Mouse (Mus musculus) forebrain, embryonic 16.5 days (tissue): ENCODE measurements around the gene Tceal1. TPM values are rescaled to one million over a fixed set of nuclear protein-coding genes. Genes with fewer than 3 reads are reported as not detected.
"Not testable (repeated sequence)": the region's sequence is repeated elsewhere in the genome, so short reads cannot be mapped to it uniquely, and the experiment has no call there.

Experiments used
- ATAC-seq: fragments of 200-750 bp; cut with Nextera tagmentation; 2 replicates; pipeline ENCODE4 v1.8.0; 2017; ENCODE audit warnings: mild to moderate bottlenecking, moderate library complexity
- H3K27ac ChIP-seq: fragments of 300-500 bp; sonication (generic); 2 replicates; pipeline ENCODE4 v1.5.1; 2014; ENCODE audit warnings: low read length, control low read depth
- H3K27me3 ChIP-seq: fragments of 300-500 bp; sonication (generic); replicated peaks from 2 replicates; pipeline ENCODE4 v1.6.1; 2014; ENCODE audit warnings: low read length; ENCODE audit not compliant: control insufficient read depth, insufficient read depth
- H3K36me3 ChIP-seq: fragments of 300-500 bp; sonication (generic); 2 replicates; pipeline ENCODE4 v1.6.1; 2014; ENCODE audit not compliant: control insufficient read depth, insufficient read depth
- H3K4me1 ChIP-seq: fragments of 300-500 bp; sonication (generic); replicated peaks from 2 replicates; pipeline ENCODE4 v1.6.1; 2014; ENCODE audit warnings: low read length; ENCODE audit not compliant: control insufficient read depth, insufficient read depth
- H3K4me2 ChIP-seq: fragments of 300-500 bp; sonication (generic); 2 replicates; pipeline ENCODE4 v1.6.1; 2014; ENCODE audit warnings: mild to moderate bottlenecking, low read length, control low read depth
- H3K4me3 ChIP-seq: fragments of 300-500 bp; sonication (generic); replicated peaks from 2 replicates; pipeline ENCODE4 v1.5.1; 2014; ENCODE audit warnings: mild to moderate bottlenecking, low read length, control low read depth
- H3K9ac ChIP-seq: fragments of 300-500 bp; sonication (generic); replicated peaks from 2 replicates; pipeline ENCODE4 v1.6.1; 2014; ENCODE audit warnings: low read depth, low read length, control low read depth
- H3K9me3 ChIP-seq: fragments of 300-500 bp; sonication (generic); 2 replicates; pipeline ENCODE4 v1.6.1; 2016; ENCODE audit warnings: low read length; ENCODE audit not compliant: control insufficient read depth
- WGBS: fragments of 180-500 bp; shearing (Covaris S2); extraction: QIAGEN DNeasy Blood & Tissue Kit; methylation state at CpG from one replicate; pipeline ENCODE4 v1.1.7; 2014; 5-methylcytosine and 5-hydroxymethylcytosine counted together
- polyA plus RNA-seq: library from polyadenylated mRNA; unstranded; fragments of >200 nt; fragmentation: Nextera tagmentation; extraction: Ambion mirVana; gene quantifications from 2 replicates; pipeline ENCODE4 v1.2.1, GENCODE M21; 2015

Gene Tceal1
- polyA plus RNA-seq, result 21.5 and 21.7 TPM in 2 replicates

DNA sequence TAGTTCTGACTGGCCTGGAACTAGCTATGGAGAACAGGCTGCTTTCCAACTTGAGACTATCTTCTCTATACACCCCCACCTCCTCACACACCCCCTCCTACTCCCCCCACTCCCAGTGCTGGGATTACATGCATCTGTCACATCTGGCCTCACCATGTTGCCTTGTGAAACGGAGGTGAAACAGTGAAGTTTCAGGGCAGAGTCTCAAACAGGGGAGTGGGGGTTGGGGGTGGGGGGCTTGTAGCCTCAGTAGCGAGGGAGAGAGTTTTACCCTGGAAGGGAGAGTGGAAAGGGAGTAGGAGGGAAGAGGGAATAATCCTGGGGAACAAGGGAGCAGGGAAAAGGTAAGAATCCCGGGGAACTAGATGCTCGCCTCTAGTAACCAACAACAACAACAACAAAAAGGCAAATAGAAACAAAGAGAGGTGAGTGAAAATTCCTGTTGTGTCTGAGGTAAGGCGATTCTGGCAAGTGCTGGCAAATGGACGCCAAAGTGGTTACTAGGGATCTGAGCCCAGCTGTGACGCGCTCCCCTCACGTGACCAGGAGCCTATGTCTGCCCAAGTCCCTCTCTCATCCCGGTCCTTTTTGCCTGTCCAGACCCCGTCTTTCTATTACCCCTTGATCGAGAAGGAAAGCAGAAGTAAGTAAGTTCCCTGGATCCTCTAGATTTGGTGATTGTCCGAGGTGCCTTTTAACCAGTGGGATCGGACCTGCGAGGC is at the start of gene Tceal1:
Tceal1 (plus strand) TSS at position 537 of the 722 bp plus-strand sequence.
- peak within 1 kb of the TSS; percentile 69 for H3K9ac ChIP-seq
- peak within 1 kb of the TSS; percentile 89 for H3K27ac ChIP-seq
- no peaks in the 10 kb centered on the region for H3K27me3 ChIP-seq
- H3K4me1 ChIP-seq, result 0 out of 2 replicates have a peak, but pooled peaks cover 3% of the 10 kb centered on the region
- WGBS, result 28% methylated on average over 14 of the region's 15 CpGs
- H3K4me3 ChIP-seq, result peak within 1 kb of the TSS; percentile 57
- peak; percentile 94 for ATAC-seq
- no peaks in the 10 kb centered on the region for H3K36me3 ChIP-seq
- no peaks in the 10 kb centered on the region for H3K9me3 ChIP-seq
- H3K4me2 ChIP-seq, result peak within 1 kb of the TSS; percentile 61

- Histone ChIP-seq H3K9ac (peak overlapping the region; percentile 71), H3K4me2 (peak overlapping the region; percentile 65), H3K27ac (no peak overlapping the region), H3K27me3 (no peaks in the 10 kb centered on the region), H3K9me3 (no peaks in the 10 kb centered on the region), H3K36me3 (no peaks in the 10 kb centered on the region), H3K4me3 (peak overlapping the region; percentile 54), H3K4me1 (no peaks in the 10 kb centered on the region)
- WGBS, result 16% methylated on average over 20 of the region's 20 CpGs
- peak; percentile 85 for ATAC-seq
Measured at GRCm38 (mm10) chrX:136666281-136666706, 41.5 kb upstream of the Tceal1 start.

DNA sequence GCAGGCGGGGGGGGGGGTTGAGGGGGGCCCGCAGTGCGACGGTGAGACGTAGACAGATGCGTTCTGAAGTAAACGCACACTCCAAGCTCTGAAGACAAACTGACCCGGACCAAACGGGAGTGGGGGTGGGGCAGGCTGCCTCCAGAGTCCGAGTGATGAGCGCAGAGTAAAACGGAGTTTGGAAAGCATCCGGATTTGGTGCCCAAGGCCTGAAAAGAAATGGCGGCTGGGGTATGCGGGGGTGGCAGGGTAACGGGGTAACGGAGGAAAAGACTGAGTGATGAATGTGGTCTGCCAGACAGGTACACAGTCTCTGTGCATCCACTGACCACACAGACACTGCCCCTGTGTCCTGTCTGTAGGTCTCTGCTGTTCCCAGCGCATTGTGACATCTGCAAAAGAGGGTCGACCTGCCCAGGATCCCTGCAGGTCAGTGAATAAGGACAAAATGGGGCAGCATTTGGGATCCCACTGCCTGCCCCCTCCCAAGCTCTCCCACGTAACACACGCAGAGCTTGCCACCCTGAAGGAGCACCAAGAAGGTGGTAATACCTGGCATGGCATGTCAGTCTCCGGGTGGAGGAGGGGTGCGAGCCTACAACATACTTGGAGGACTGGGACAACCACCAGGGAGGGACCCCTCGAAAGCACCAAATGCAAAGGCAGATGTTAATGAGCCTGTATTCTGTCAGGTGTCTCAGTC is 40.9 kb upstream of the Tceal1 start:
- peak overlapping the region; percentile 71 for H3K9ac ChIP-seq
- not testable (repeated sequence) for H3K4me1 ChIP-seq, H3K27ac ChIP-seq, H3K9me3 ChIP-seq, H3K27me3 ChIP-seq, H3K36me3 ChIP-seq
- peak overlapping the region; percentile 65 for H3K4me2 ChIP-seq
- ATAC-seq, result peak; percentile 54
- H3K4me3 ChIP-seq, result peak overlapping the region; percentile 54
- WGBS, result 18% methylated on average over 22 of the region's 24 CpGs

- no peaks in the 10 kb centered on the region for H3K9me3 ChIP-seq
- 60% methylated on average over 2 of the region's 2 CpGs for WGBS
Measured at GRCm38 (mm10) chrX:136668794-136669193, 39.0 kb upstream of the Tceal1 start.

DNA sequence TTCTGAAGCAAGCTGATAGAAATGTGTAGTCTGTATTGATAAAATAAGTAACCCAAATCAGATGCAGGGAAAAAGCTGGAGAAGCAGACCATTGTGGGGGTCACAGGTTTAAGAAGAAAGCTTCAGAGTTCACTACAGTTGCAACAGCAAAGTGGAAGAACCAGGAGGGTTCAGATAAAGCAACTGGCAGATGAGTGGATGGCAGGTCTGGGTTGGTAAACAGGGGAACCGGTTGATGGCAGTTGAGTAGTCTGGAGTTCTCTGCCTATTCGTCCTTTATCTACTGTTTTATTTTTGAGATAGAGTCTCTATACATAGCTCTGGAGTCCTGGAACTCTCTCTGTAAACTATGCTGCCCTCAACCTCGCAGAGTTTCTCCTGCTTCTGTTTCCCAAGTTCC is 26.8 kb upstream of the Tceal1 start:
- Histone ChIP-seq H3K27ac (no peak overlapping the region), H3K4me3 (no peak overlapping the region), H3K9me3 (no peaks in the 10 kb centered on the region), H3K36me3 (no peaks in the 10 kb centered on the region), H3K4me2 (no peak overlapping the region), H3K4me1 (no peaks in the 10 kb centered on the region), H3K27me3 (no peaks in the 10 kb centered on the region), H3K9ac (no peak overlapping the region)
- no peak for ATAC-seq
- WGBS, result 87% methylated on average over 3 of the region's 3 CpGs

More at GRCm38 (mm10) chrX:136668794-136669193, 39.0 kb upstream of the Tceal1 start:
- no peaks in the 10 kb centered on the region for H3K36me3 ChIP-seq
- H3K4me3 ChIP-seq, result no peak overlapping the region
- H3K9ac ChIP-seq, result no peak overlapping the region
- no peak overlapping the region for H3K27ac ChIP-seq
- no peaks in the 10 kb centered on the region for H3K27me3 ChIP-seq
- no peak for ATAC-seq
- H3K4me1 ChIP-seq, result no peaks in the 10 kb centered on the region
- H3K4me2 ChIP-seq, result no peak overlapping the region

DNA sequence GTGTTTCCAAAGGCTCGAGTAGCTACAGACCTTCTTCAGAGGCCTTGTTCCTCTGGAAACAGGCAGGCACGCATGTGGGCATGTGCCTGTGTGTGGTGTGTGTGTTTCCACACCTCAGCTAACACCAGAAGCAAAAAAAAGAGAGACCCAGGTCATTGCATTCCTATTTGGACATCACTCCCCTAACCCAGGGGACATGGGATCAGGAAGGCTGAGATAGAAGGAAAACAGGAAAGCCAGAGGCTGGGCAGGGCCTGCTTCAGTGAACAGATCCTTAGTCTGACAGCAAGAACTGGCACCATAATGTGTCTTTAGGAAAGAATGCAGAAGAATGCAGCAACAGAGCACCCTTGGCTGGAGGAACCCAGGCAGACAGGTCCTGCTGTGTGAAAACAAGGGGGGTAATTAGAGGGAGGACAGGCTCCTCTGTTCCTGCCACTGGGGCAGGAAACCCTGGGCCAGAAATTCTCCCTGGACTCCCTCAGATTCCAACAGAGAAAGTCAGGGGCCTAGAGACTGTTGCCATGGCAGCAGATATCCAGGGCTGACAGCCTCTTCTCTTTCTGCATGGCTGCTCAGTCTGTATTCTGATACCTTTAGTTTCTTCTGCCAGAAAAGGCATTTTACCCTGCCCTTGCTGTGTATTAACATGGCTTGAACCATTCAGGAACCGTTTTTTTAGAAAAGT is 16.0 kb upstream of the Tceal1 start:
- not testable (repeated sequence) for H3K4me3 ChIP-seq, H3K27me3 ChIP-seq, H3K4me1 ChIP-seq, H3K36me3 ChIP-seq, H3K27ac ChIP-seq, H3K9ac ChIP-seq, H3K9me3 ChIP-seq, H3K4me2 ChIP-seq
- ATAC-seq, result peak; percentile 89
- WGBS, result 18% methylated on average over 2 of the region's 3 CpGs

DNA sequence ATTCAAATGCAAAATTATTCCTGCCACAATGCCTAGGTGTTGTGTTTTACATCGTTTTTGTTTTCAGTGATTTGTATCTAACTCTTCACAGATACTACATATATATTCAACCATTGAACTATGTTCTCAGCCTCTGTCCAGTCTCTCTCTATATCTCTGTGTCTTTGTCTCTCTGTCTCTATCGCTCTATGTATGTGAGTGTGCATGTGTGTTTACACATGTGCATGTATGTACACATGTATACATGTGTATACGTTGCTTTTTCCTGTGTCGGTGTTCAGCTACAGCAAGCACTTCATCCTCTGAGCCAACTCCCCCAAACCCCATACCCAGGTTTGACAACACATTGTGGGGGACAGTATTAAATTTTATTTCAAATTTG is 15.5 kb upstream of the Tceal1 start:
- 49% methylated on average over 4 of the region's 4 CpGs for WGBS
- Histone ChIP-seq H3K4me2 (no peak overlapping the region), H3K9ac (no peak overlapping the region), H3K4me1 (no peaks in the 10 kb centered on the region), H3K4me3 (no peak overlapping the region), H3K36me3 (no peaks in the 10 kb centered on the region), H3K27ac (no peak overlapping the region), H3K9me3 (no peaks in the 10 kb centered on the region), H3K27me3 (no peaks in the 10 kb centered on the region)
- peak; percentile 50 for ATAC-seq

GRCm38 (mm10) chrX:136693196-136693595 is 14.6 kb upstream of the Tceal1 start:
- no peak overlapping the region for H3K4me3 ChIP-seq
- 78% methylated on average over 5 of the region's 5 CpGs for WGBS
- no peaks in the 10 kb centered on the region for H3K36me3 ChIP-seq
- H3K4me2 ChIP-seq, result no peak overlapping the region
- no peak overlapping the region for H3K9ac ChIP-seq
- H3K27me3 ChIP-seq, result no peaks in the 10 kb centered on the region
- H3K9me3 ChIP-seq, result no peaks in the 10 kb centered on the region
- 0 out of 2 replicates have a peak, but pooled peaks have one; percentile 18 for ATAC-seq
- H3K27ac ChIP-seq, result no peak overlapping the region
- no peaks in the 10 kb centered on the region for H3K4me1 ChIP-seq

- no peaks in the 10 kb centered on the region for H3K36me3 ChIP-seq
- H3K4me2 ChIP-seq, result peak overlapping the region; percentile 61
- H3K27ac ChIP-seq, result peak overlapping the region; percentile 89
- no peaks in the 10 kb centered on the region for H3K9me3 ChIP-seq
- peak; percentile 92 for ATAC-seq
- H3K4me1 ChIP-seq, result 0 out of 2 replicates have a peak, but pooled peaks cover 3% of the 10 kb centered on the region
- H3K9ac ChIP-seq, result peak overlapping the region; percentile 69
- no peaks in the 10 kb centered on the region for H3K27me3 ChIP-seq
- WGBS, result 19% methylated on average over 18 of the region's 18 CpGs
- peak overlapping the region; percentile 57 for H3K4me3 ChIP-seq
Measured at GRCm38 (mm10) chrX:136708168-136708681, 443 bp downstream of the Tceal1 start.
